Mouse (Mus musculus): ENCODE measurements at regions not wholly inside any gene's neighbourhood (a gene's known extent, or its start where the extent isn't known, plus 50 kb on each side); places are given as distances from the start of the nearest gene placed in this dataset.

GRCm38 (mm10) chr13:39566491-39566890 is 605.8 kb upstream of the Slc35b3 start:
- no peak overlapping the region for H3K27ac ChIP-seq (ENCODE audit: low read depth, low read length)
- H3K9me3 ChIP-seq (ENCODE audit: control insufficient read depth, low read length) = no peaks in the 10 kb centered on the region
- 87% methylated on average over 2 of the region's 2 CpGs for WGBS
- ATAC-seq = no peak
- H3K4me3 ChIP-seq (ENCODE audit: low read length) = no peak overlapping the region
- H3K27me3 ChIP-seq (replicated peaks; ENCODE audit: control insufficient read depth, insufficient read depth, low read length) = no peaks in the 10 kb centered on the region
- H3K9ac ChIP-seq (ENCODE audit: low read depth, low read length) = no peak overlapping the region
- H3K36me3 ChIP-seq (ENCODE audit: control insufficient read depth, insufficient read depth, low read length) = no peaks in the 10 kb centered on the region
- no peaks in the 10 kb centered on the region; the same call in 1 of the 2 replicates for H3K4me1 ChIP-seq (ENCODE audit: control insufficient read depth, insufficient read depth, low read depth, low read length)
- no peak overlapping the region for H3K4me2 ChIP-seq (ENCODE audit: low read length)

DNA sequence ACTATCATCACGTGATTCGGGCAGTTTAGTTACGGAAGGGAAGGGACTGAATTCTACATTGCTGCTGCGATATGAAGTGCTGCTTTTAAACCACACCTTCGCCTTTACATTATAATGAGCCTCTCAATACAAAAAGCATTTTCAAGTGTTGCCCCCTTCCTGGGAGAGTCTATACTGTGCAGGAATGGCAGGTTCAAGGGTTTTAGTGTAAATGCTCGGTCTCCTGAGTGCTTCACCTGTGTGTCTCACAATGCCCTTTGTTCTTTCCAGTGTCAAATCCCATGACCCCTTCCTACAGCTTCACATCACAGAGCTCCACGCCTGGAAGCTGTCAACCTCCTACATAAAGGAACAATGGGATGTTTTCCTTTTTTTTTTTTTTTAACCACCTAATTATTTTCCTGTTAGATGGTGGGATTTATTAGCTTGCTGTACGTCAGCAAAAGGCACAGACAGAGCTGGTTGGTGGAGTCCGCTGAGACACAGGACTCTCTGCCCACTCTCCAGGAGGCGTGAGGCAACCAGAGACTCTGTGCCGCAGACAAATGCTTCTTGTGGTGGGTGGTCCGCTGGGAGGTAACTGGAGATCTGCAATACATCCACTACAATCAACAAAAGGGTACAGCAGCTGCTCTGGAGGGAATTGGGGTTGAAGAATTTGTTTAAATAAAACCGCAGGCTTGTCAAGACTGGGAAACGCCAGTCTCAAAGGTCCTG is 577.2 kb upstream of the Slc35b3 start:
- 28% methylated on average over 14 of the region's 14 CpGs for WGBS
- Histone ChIP-seq H3K9me3 (ENCODE audit: control insufficient read depth, low read length) (no peaks in the 10 kb centered on the region), H3K9ac (ENCODE audit: low read depth, low read length) (no peak overlapping the region), H3K4me2 (ENCODE audit: low read length) (no peak overlapping the region), H3K4me1 (ENCODE audit: control insufficient read depth, insufficient read depth, low read depth, low read length) (no peaks in the 10 kb centered on the region; the same call in 1 of the 2 replicates), H3K36me3 (ENCODE audit: control insufficient read depth, insufficient read depth, low read length) (no peaks in the 10 kb centered on the region), H3K27ac (ENCODE audit: low read depth, low read length) (no peak overlapping the region), H3K27me3 (replicated peaks; ENCODE audit: control insufficient read depth, insufficient read depth, low read length) (0 out of 2 replicates have a peak, but pooled peaks cover 2% of the 10 kb centered on the region), H3K4me3 (ENCODE audit: low read length) (no peak overlapping the region)
- ATAC-seq = no peak

DNA sequence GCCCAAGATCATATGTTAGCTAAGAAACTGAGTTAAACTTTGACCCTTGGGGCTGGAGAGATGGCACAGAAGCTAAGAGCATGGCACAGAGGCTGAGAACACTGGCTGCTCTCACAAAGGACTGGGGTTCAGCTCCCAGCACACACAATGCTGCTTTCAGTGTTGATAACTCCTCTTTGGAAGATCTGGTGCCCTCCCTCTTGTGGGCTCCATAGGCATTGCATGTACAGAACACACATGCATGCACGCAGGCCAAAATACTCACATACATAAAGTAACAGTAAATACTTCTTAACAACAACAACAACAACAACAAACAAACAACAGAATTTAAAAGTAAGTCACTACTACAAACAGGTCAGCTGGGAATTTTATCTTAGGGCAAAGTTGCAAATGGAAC is 565.8 kb upstream of the Slc35b3 start:
- Histone ChIP-seq H3K4me2 (ENCODE audit: low read length) (no peak overlapping the region), H3K9ac (ENCODE audit: low read depth, low read length) (no peak overlapping the region), H3K4me1 (ENCODE audit: control insufficient read depth, insufficient read depth, low read depth, low read length) (no peaks in the 10 kb centered on the region; the same call in 1 of the 2 replicates), H3K9me3 (ENCODE audit: control insufficient read depth, low read length) (0 out of 2 replicates have a peak, but pooled peaks cover 2% of the 10 kb centered on the region), H3K4me3 (ENCODE audit: low read length) (no peak overlapping the region), H3K27me3 (replicated peaks; ENCODE audit: control insufficient read depth, insufficient read depth, low read length) (peaks cover 9% of the 10 kb centered on the region), H3K36me3 (ENCODE audit: control insufficient read depth, insufficient read depth, low read length) (no peaks in the 10 kb centered on the region), H3K27ac (ENCODE audit: low read depth, low read length) (no peak overlapping the region)
- 93% methylated on average over 1 of the region's 1 CpGs for WGBS
- ATAC-seq = no peak

DNA sequence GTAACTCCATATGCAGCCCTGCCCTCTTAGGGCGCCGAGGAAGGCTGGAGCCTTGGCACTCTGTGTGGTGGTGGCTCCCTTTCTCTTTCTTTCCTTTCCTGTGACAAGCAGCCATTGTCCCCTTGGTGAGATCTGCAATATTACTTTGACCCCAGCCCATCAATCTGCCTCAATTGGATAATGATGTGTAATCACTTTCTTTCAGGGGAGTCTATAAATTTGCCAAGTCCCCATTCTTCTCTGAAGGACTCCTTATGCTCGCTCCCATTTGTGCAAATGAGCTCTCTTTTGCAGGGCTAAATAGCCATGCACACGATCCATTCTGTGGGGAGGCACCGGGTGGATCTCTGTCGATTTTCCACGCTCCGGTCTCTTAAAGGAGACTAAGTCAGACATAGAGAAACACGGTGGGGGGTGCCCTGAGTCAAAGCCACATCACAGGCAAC is 563.2 kb upstream of the Slc35b3 start:
- no peak overlapping the region for H3K27ac ChIP-seq (ENCODE audit: low read depth, low read length)
- ATAC-seq = peak; percentile 97
- H3K27me3 ChIP-seq (replicated peaks; ENCODE audit: control insufficient read depth, insufficient read depth, low read length) = peaks cover 5% of the 10 kb centered on the region
- 11% methylated on average over 9 of the region's 9 CpGs for WGBS
- no peaks in the 10 kb centered on the region for H3K36me3 ChIP-seq (ENCODE audit: control insufficient read depth, insufficient read depth, low read length)
- H3K4me2 ChIP-seq (ENCODE audit: low read length) = peak overlapping the region; percentile 42
- H3K9ac ChIP-seq (ENCODE audit: low read depth, low read length) = no peak overlapping the region
- no peaks in the 10 kb centered on the region; the same call in 1 of the 2 replicates for H3K4me1 ChIP-seq (ENCODE audit: control insufficient read depth, insufficient read depth, low read depth, low read length)
- H3K4me3 ChIP-seq (ENCODE audit: low read length) = 0 out of 2 replicates have a peak overlapping the region, but pooled peaks have one; percentile 8
- 0 out of 2 replicates have a peak, but pooled peaks cover 2% of the 10 kb centered on the region for H3K9me3 ChIP-seq (ENCODE audit: control insufficient read depth, low read length)

GRCm38 (mm10) chr13:39523246-39523850 is 562.7 kb upstream of the Slc35b3 start:
- Histone ChIP-seq H3K36me3 (ENCODE audit: control insufficient read depth, insufficient read depth, low read length) (no peaks in the 10 kb centered on the region), H3K27ac (ENCODE audit: low read depth, low read length) (no peak overlapping the region), H3K27me3 (replicated peaks; ENCODE audit: control insufficient read depth, insufficient read depth, low read length) (peaks cover 5% of the 10 kb centered on the region), H3K4me2 (ENCODE audit: low read length) (no peak overlapping the region), H3K4me1 (ENCODE audit: control insufficient read depth, insufficient read depth, low read depth, low read length) (no peaks in the 10 kb centered on the region; the same call in 1 of the 2 replicates), H3K9ac (ENCODE audit: low read depth, low read length) (no peak overlapping the region), H3K9me3 (ENCODE audit: control insufficient read depth, low read length) (0 out of 2 replicates have a peak, but pooled peaks cover 2% of the 10 kb centered on the region), H3K4me3 (ENCODE audit: low read length) (no peak overlapping the region)
- 29% methylated on average over 5 of the region's 5 CpGs for WGBS
- ATAC-seq = no peak

DNA sequence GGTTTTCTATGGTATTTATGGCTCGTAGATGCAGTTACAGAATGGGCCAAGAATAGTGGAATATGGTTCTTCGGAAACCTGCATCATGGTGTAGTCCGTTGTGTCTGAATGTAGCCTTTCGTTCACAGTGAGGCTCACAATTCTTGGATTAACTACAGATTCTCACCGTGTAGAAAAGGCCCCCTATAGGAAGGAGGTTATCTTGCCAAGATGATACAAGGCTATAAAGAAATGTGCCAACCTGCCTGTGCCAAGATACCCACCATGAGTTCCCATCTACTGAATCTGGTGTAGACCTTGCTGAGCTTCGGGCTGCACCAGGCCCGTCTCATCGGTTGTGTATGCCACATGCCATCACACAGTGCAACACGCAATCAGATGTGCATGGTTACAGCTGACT is 560.2 kb upstream of the Slc35b3 start:
- Histone ChIP-seq H3K9ac (ENCODE audit: low read depth, low read length) (no peak overlapping the region), H3K4me2 (ENCODE audit: low read length) (no peak overlapping the region), H3K27ac (ENCODE audit: low read depth, low read length) (no peak overlapping the region), H3K36me3 (ENCODE audit: control insufficient read depth, insufficient read depth, low read length) (no peaks in the 10 kb centered on the region), H3K4me3 (ENCODE audit: low read length) (no peak overlapping the region), H3K9me3 (ENCODE audit: control insufficient read depth, low read length) (no peaks in the 10 kb centered on the region), H3K4me1 (ENCODE audit: control insufficient read depth, insufficient read depth, low read depth, low read length) (no peaks in the 10 kb centered on the region; the same call in 1 of the 2 replicates), H3K27me3 (replicated peaks; ENCODE audit: control insufficient read depth, insufficient read depth, low read length) (peaks cover 2% of the 10 kb centered on the region; the same call in 1 of the 2 replicates)
- no peak for ATAC-seq
- WGBS = 84% methylated on average over 9 of the region's 9 CpGs

- no peak overlapping the region for H3K9ac ChIP-seq (ENCODE audit: low read depth, low read length)
- no peak for ATAC-seq
- 35% methylated on average over 8 of the region's 8 CpGs for WGBS
These were observed 555.4 kb upstream of the Slc35b3 start for GRCm38 (mm10) chr13:39516106-39516505.

GRCm38 (mm10) chr13:39489806-39490205 is 529.1 kb upstream of the Slc35b3 start:
- H3K4me2 ChIP-seq (ENCODE audit: low read length) = no peak overlapping the region
- no peaks in the 10 kb centered on the region for H3K4me1 ChIP-seq (ENCODE audit: control insufficient read depth, insufficient read depth, low read depth, low read length)
- 76% methylated on average over 7 of the region's 7 CpGs for WGBS
- no peak overlapping the region for H3K4me3 ChIP-seq (ENCODE audit: low read length)
- no peaks in the 10 kb centered on the region for H3K36me3 ChIP-seq (ENCODE audit: control insufficient read depth, insufficient read depth, low read length)
- H3K9ac ChIP-seq (ENCODE audit: low read depth, low read length) = no peak overlapping the region
- H3K27ac ChIP-seq (ENCODE audit: low read depth, low read length) = no peak overlapping the region
- ATAC-seq = no peak
- no peaks in the 10 kb centered on the region for H3K27me3 ChIP-seq (replicated peaks; ENCODE audit: control insufficient read depth, insufficient read depth, low read length)
- no peaks in the 10 kb centered on the region for H3K9me3 ChIP-seq (ENCODE audit: control insufficient read depth, low read length)

More at GRCm38 (mm10) chr13:39516106-39516505, 555.4 kb upstream of the Slc35b3 start:
- no peaks in the 10 kb centered on the region for H3K9me3 ChIP-seq (ENCODE audit: control insufficient read depth, low read length)
- H3K27me3 ChIP-seq (replicated peaks; ENCODE audit: control insufficient read depth, insufficient read depth, low read length) = peaks cover 2% of the 10 kb centered on the region; the same call in 1 of the 2 replicates
- H3K27ac ChIP-seq (ENCODE audit: low read depth, low read length) = no peak overlapping the region
- H3K4me2 ChIP-seq (ENCODE audit: low read length) = no peak overlapping the region
- H3K4me3 ChIP-seq (ENCODE audit: low read length) = no peak overlapping the region
- no peaks in the 10 kb centered on the region for H3K4me1 ChIP-seq (ENCODE audit: control insufficient read depth, insufficient read depth, low read depth, low read length)
- H3K36me3 ChIP-seq (ENCODE audit: control insufficient read depth, insufficient read depth, low read length) = no peaks in the 10 kb centered on the region

- ATAC-seq = no peak
- Histone ChIP-seq H3K9me3 (ENCODE audit: control insufficient read depth, low read length) (no peaks in the 10 kb centered on the region), H3K27me3 (replicated peaks; ENCODE audit: control insufficient read depth, insufficient read depth, low read length) (no peaks in the 10 kb centered on the region), H3K4me2 (ENCODE audit: low read length) (no peak overlapping the region), H3K27ac (ENCODE audit: low read depth, low read length) (no peak overlapping the region), H3K36me3 (ENCODE audit: control insufficient read depth, insufficient read depth, low read length) (no peaks in the 10 kb centered on the region), H3K4me3 (ENCODE audit: low read length) (no peak overlapping the region), H3K9ac (ENCODE audit: low read depth, low read length) (no peak overlapping the region), H3K4me1 (ENCODE audit: control insufficient read depth, insufficient read depth, low read depth, low read length) (no peaks in the 10 kb centered on the region)
- WGBS = 50% methylated on average over 6 of the region's 6 CpGs
These were observed 511.9 kb upstream of the Slc35b3 start for GRCm38 (mm10) chr13:39472621-39473020.
